ENCODE assay signal across 20 mouse cellular contexts in the genomic region with DNA sequence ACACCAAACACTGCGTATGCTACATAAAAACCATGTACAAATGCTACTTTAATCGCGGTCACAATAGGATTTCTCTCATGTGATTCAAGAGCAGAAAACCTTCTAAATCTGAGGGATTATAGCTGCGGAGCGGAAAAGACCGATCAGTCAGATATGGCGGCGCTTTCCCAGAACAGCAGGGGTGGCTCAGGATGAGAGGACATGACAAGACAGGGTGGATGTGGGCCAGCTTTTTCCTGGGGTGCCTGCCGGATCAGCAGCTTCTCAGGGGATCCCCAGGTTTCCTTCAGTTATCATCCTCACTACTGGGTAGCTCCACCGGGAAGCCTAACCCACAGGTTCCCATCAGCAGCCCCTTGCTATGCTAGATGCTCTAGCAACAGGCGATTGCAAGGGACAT.
DNase-seq lines count a peak whose midpoint lies in the region; ATAC-seq and TF ChIP-seq lines count a peak whose summit lies in the region.
"Had no signal": no experiment of that assay in that cellular context is flagged by ENCODE, and none has a peak within 500 bp of the region (broad histone marks: within the 10 kb centered on the region; RNA-seq: fewer than 3 reads in every experiment).

No protein-coding gene starts in this region.

- no peak overlapping the region for H3K4me3 ChIP-seq in heart, embryonic 12.5 days
- H3K4me3 ChIP-seq in kidney, postnatal 0 days (replicated peaks; ENCODE audit: low read depth, low read length) = no peak overlapping the region
- H3K4me3 ChIP-seq in stomach, embryonic 14.5 days (ENCODE audit: low read depth, low read length) = no peak overlapping the region
- no peak overlapping the region for H3K4me3 ChIP-seq in stomach, postnatal 0 days (ENCODE audit: low read depth, low read length)
- H3K4me3 ChIP-seq: embryonic facial prominence, embryonic 12.5 days; gastrocnemius, adult 2 months; heart, adult 2 months had no signal

- H3K36me3 ChIP-seq in heart, embryonic 12.5 days = no peaks in the 10 kb centered on the region
- no peaks in the 10 kb centered on the region for H3K36me3 ChIP-seq in kidney, postnatal 0 days (ENCODE audit: insufficient read depth, low read length)
- no peaks in the 10 kb centered on the region for H3K36me3 ChIP-seq in stomach, embryonic 14.5 days (ENCODE audit: control insufficient read depth, insufficient read depth, low read length)
- no peaks in the 10 kb centered on the region for H3K36me3 ChIP-seq in stomach, postnatal 0 days (ENCODE audit: control insufficient read depth, insufficient read depth, low read length)
- H3K36me3 ChIP-seq: embryonic facial prominence, embryonic 12.5 days had no signal

- ATAC-seq in heart, embryonic 12.5 days (ENCODE audit: insufficient number of reproducible peaks, low FRiP score) = no peak
- ATAC-seq in kidney, postnatal 0 days (replicated peaks; ENCODE audit: low FRiP score, low read depth) = no peak
- no peak for ATAC-seq in stomach, embryonic 14.5 days (ENCODE audit: insufficient number of reproducible peaks, insufficient read depth, low FRiP score, low read depth)
- no peak for ATAC-seq in stomach, postnatal 0 days (ENCODE audit: low FRiP score, low TSS enrichment)
- ATAC-seq: forebrain, postnatal 0 days; liver, postnatal 0 days had no signal

- no peak overlapping the region for H3K9ac ChIP-seq in heart, embryonic 12.5 days
- H3K9ac ChIP-seq in kidney, postnatal 0 days (ENCODE audit: low read depth, low read length) = no peak overlapping the region
- no peak overlapping the region for H3K9ac ChIP-seq in stomach, embryonic 14.5 days (replicated peaks; ENCODE audit: low read depth, low read length)
- H3K9ac ChIP-seq in stomach, postnatal 0 days (ENCODE audit: low read length) = no peak overlapping the region
- H3K9ac ChIP-seq: embryonic facial prominence, embryonic 12.5 days; forebrain, postnatal 0 days; liver, postnatal 0 days had no signal

- no peak for TF ChIP-seq CTCF in kidney, postnatal 0 days (IDR thresholded peaks at IDR 0.05; ENCODE audit: low read depth)
- TF ChIP-seq CTCF in stomach, postnatal 0 days (IDR thresholded peaks at IDR 0.05; ENCODE audit: low read depth) = no peak

- H3K27me3 ChIP-seq in heart, embryonic 12.5 days (replicated peaks) = no peaks in the 10 kb centered on the region
- H3K27me3 ChIP-seq in kidney, postnatal 0 days (ENCODE audit: insufficient read depth, low read length) = no peaks in the 10 kb centered on the region
- H3K27me3 ChIP-seq in stomach, embryonic 14.5 days (ENCODE audit: control insufficient read depth, insufficient read depth, low read length) = no peaks in the 10 kb centered on the region
- no peaks in the 10 kb centered on the region for H3K27me3 ChIP-seq in stomach, postnatal 0 days (ENCODE audit: control insufficient read depth, insufficient read depth, low read length)
- H3K27me3 ChIP-seq: CH12.LX; embryonic facial prominence, embryonic 12.5 days had no signal

- peaks cover 15% of the 10 kb centered on the region for H3K4me1 ChIP-seq in heart, embryonic 12.5 days (replicated peaks)
- H3K4me1 ChIP-seq in kidney, postnatal 0 days (replicated peaks; ENCODE audit: insufficient read depth, low read length) = peaks cover 23% of the 10 kb centered on the region; the same call in 1 of the 2 replicates
- peaks cover 20% of the 10 kb centered on the region for H3K4me1 ChIP-seq in stomach, embryonic 14.5 days (ENCODE audit: control insufficient read depth, insufficient read depth, low read length)
- H3K4me1 ChIP-seq in stomach, postnatal 0 days (replicated peaks; ENCODE audit: control insufficient read depth, insufficient read depth) = 0 out of 2 replicates have a peak, but pooled peaks cover 2% of the 10 kb centered on the region

- peak overlapping the region; percentile 52; the same call in 1 of the 2 replicates for H3K27ac ChIP-seq in heart, embryonic 12.5 days (ENCODE audit: poor library complexity, severe bottlenecking)
- peak overlapping the region; percentile 10; the same call in 1 of the 2 replicates for H3K27ac ChIP-seq in kidney, postnatal 0 days
- H3K27ac ChIP-seq in stomach, embryonic 14.5 days (ENCODE audit: low read length) = peak overlapping the region; percentile 61; the same call in 1 of the 2 replicates
- H3K27ac ChIP-seq in stomach, postnatal 0 days (replicated peaks) = no peak overlapping the region; the same call in 1 of the 2 replicates
- H3K27ac ChIP-seq: embryonic facial prominence, embryonic 12.5 days; gastrocnemius, adult 2 months; heart, adult 2 months had no signal

- no peak overlapping the region for H3K4me2 ChIP-seq in heart, embryonic 12.5 days
- no peak overlapping the region for H3K4me2 ChIP-seq in kidney, postnatal 0 days (ENCODE audit: low read length)
- no peak overlapping the region for H3K4me2 ChIP-seq in stomach, embryonic 14.5 days (replicated peaks; ENCODE audit: low read depth, low read length)
- no peak overlapping the region for H3K4me2 ChIP-seq in stomach, postnatal 0 days (replicated peaks; ENCODE audit: low read depth)
- H3K4me2 ChIP-seq: embryonic facial prominence, embryonic 12.5 days had no signal

- no peak for TF ChIP-seq EP300 in stomach, postnatal 0 days (optimal IDR thresholded peaks at IDR 0.05)

- H3K9me3 ChIP-seq in heart, embryonic 12.5 days (replicated peaks) = no peaks in the 10 kb centered on the region
- no peaks in the 10 kb centered on the region for H3K9me3 ChIP-seq in kidney, postnatal 0 days (replicated peaks; ENCODE audit: low read length)
- no peaks in the 10 kb centered on the region for H3K9me3 ChIP-seq in stomach, embryonic 14.5 days (ENCODE audit: control insufficient read depth, low read depth, low read length)
- no peaks in the 10 kb centered on the region for H3K9me3 ChIP-seq in stomach, postnatal 0 days (ENCODE audit: control insufficient read depth, low read length)
- H3K9me3 ChIP-seq: embryonic facial prominence, embryonic 12.5 days had no signal

- 74% methylated on average over 11 of the region's 11 CpGs for WGBS in heart, embryonic 12.5 days
- WGBS in kidney, postnatal 0 days = 67% methylated on average over 11 of the region's 11 CpGs
- 54% methylated on average over 11 of the region's 11 CpGs for WGBS in stomach, embryonic 14.5 days
- 58% methylated on average over 11 of the region's 11 CpGs for WGBS in stomach, postnatal 0 days

- DNase-seq in heart, adult 11 months = no peak
- DNase-seq in kidney, postnatal 0 days (ENCODE audit: low spot score) = no peak
- DNase-seq in kidney, postnatal 25 days = no peak
- no peak for DNase-seq in stomach, postnatal 0 days (ENCODE audit: low spot score)
- DNase-seq in spleen, postnatal 14 days (ENCODE audit: low spot score in 2 of 2) = no peak
- DNase-seq in cerebellum, adult 9-11 months = no peak
- DNase-seq: cerebellum, adult 11 months; cerebellum, postnatal 36 days; forebrain, postnatal 0 days; gastrocnemius, adult 2 months; layer of hippocampus, adult 9-11 months; liver; liver, postnatal 0 days; right cerebral cortex, postnatal 4 days; thymus, adult 18-20 months had no signal
